8 mouse cellular contexts compared by ENCODE assay signal in genomic region chr11:75510627-75510993, GRCm38 (mm10). TPM values are rescaled to one million over a fixed set of nuclear protein-coding genes. Genes with fewer than 3 reads are reported as not detected.
A peak's percentile ranks its signal among the peaks of the same experiment; 100 is the strongest.
DNase-seq lines count a peak whose midpoint lies in the region; ATAC-seq lines count a peak whose summit lies in the region.

No protein-coding gene starts in this region.

- ATAC-seq in hindbrain, embryonic 16.5 days, result peak; percentile 90

- H3K27ac ChIP-seq in hindbrain, embryonic 16.5 days (ENCODE audit: low read depth, low read length), result peak overlapping the region; percentile 70

- 2% methylated on average over 16 of the region's 24 CpGs for WGBS in hindbrain, embryonic 16.5 days

- peaks cover 25% of the 10 kb centered on the region for H3K36me3 ChIP-seq in hindbrain, embryonic 16.5 days (ENCODE audit: control insufficient read depth, insufficient read depth, low read length)

- peak; percentile 95 for DNase-seq in WW6 (ENCODE audit: low read depth, low spot score)
- DNase-seq in cerebellum, postnatal 36 days, result peak; percentile 93 to 95
- DNase-seq in gastrocnemius, adult 18-20 months (ENCODE audit: low spot score), result peak; percentile 97
- peak; percentile 90 to 93 for DNase-seq in left cerebral cortex, adult 18-20 months (ENCODE audit: low spot score in 2 of 2)
- peak; percentile 94 to 96 for DNase-seq in lung, postnatal 4 days
- peak; percentile 93 for DNase-seq in retina, postnatal 1 day
- peak; percentile 99 for DNase-seq in thymus, postnatal 4 days

- peak overlapping the region; percentile 73 for H3K9ac ChIP-seq in hindbrain, embryonic 16.5 days (ENCODE audit: low read depth, low read length)

- H3K9me3 ChIP-seq in hindbrain, embryonic 16.5 days (ENCODE audit: control insufficient read depth, low read length), result no peaks in the 10 kb centered on the region

- peak overlapping the region; percentile 50 for H3K4me3 ChIP-seq in hindbrain, embryonic 16.5 days (ENCODE audit: low read length)

- peak overlapping the region; percentile 83 for H3K4me2 ChIP-seq in hindbrain, embryonic 16.5 days (ENCODE audit: low read length)

- H3K27me3 ChIP-seq in hindbrain, embryonic 16.5 days (replicated peaks; ENCODE audit: control insufficient read depth, insufficient read depth, low read length), result no peaks in the 10 kb centered on the region

- peaks cover 9% of the 10 kb centered on the region for H3K4me1 ChIP-seq in hindbrain, embryonic 16.5 days (ENCODE audit: control insufficient read depth, insufficient read depth, low read depth, low read length)

RNA-seq across cellular contexts. Expression of gene Rilp, which starts 0.7 kb away (rescaled TPM):
- total RNA-seq in gastrocnemius, adult 18-20 months (2021), result 10 to 100 TPM; 31.5 to 32.4 TPM
- 2.9 and 4.2 TPM in 2 replicates for polyA plus RNA-seq in hindbrain, embryonic 16.5 days (2015; fragmentation: Nextera tagmentation; extraction: Ambion mirVana)
- 1 to 10 TPM; 1.6 to 1.8 TPM for total RNA-seq in left cerebral cortex, adult 18-20 months (2021)

RNA-seq across cellular contexts. Expression of gene Scarf1, which starts 2.7 kb away (rescaled TPM):
- 1 to 10 TPM; 2.4 to 3.3 TPM for total RNA-seq in gastrocnemius, adult 18-20 months (2021)
- polyA plus RNA-seq in hindbrain, embryonic 16.5 days (2015; fragmentation: Nextera tagmentation; extraction: Ambion mirVana), result 4.2 and 4.6 TPM in 2 replicates
- total RNA-seq in left cerebral cortex, adult 18-20 months (2021), result 1 to 10 TPM; 1.1 to 1.2 TPM

RNA-seq across cellular contexts. Expression of gene Slc43a2, which starts 20.9 kb away (rescaled TPM):
- 10 to 100 TPM; 24.0 to 32.2 TPM for total RNA-seq in gastrocnemius, adult 18-20 months (2021)
- polyA plus RNA-seq in hindbrain, embryonic 16.5 days (2015; fragmentation: Nextera tagmentation; extraction: Ambion mirVana), result 16.0 and 16.9 TPM in 2 replicates
- 10 to 100 TPM; 49.9 to 50.9 TPM for total RNA-seq in left cerebral cortex, adult 18-20 months (2021)

RNA-seq across cellular contexts. Expression of gene Prpf8, which starts 24.0 kb away (rescaled TPM):
- 10 to 100 TPM; 70.1 to 70.9 TPM for total RNA-seq in gastrocnemius, adult 18-20 months (2021)
- polyA plus RNA-seq in hindbrain, embryonic 16.5 days (2015; fragmentation: Nextera tagmentation; extraction: Ambion mirVana), result 38.8 and 41.9 TPM in 2 replicates
- total RNA-seq in left cerebral cortex, adult 18-20 months (2021), result 100 to 1,000 TPM; 128 to 134 TPM

RNA-seq across cellular contexts. Expression of gene Tlcd2, which starts 49.1 kb away (rescaled TPM):
- total RNA-seq in gastrocnemius, adult 18-20 months (2021), result 1 to 10 TPM; 2.6 to 2.9 TPM
- 2.0 and 2.9 TPM in 2 replicates for polyA plus RNA-seq in hindbrain, embryonic 16.5 days (2015; fragmentation: Nextera tagmentation; extraction: Ambion mirVana)
- under 1 TPM; 0.91 to 1.00 TPM for total RNA-seq in left cerebral cortex, adult 18-20 months (2021)

Comparison
In these comparisons a context has a peak if more than half of its experiments do, and no peak if none do; other contexts are left out.
1. Peak in every context shown above with its lines: DNase-seq, ATAC-seq, H3K4me3 ChIP-seq and H3K27ac ChIP-seq.
2. RNA of gene Rilp, which starts 0.7 kb away (total RNA-seq): 31.5 to 32.4 TPM in gastrocnemius, adult 18-20 months; 1.6 to 1.8 TPM in left cerebral cortex, adult 18-20 months; every median in the first group is over 10 times any median in the second.